ENCODE assay signal across 24 mouse cellular contexts in genomic region chr4:107056088-107056487, GRCm38 (mm10). TPM values are rescaled to one million over a fixed set of nuclear protein-coding genes. Genes with fewer than 3 reads are reported as not detected.
DNase-seq lines count a peak whose midpoint lies in the region; ATAC-seq and TF ChIP-seq lines count a peak whose summit lies in the region.
"Had no signal": no experiment of that assay in that cellular context is flagged by ENCODE, and none has a peak within 500 bp of the region (broad histone marks: within the 10 kb centered on the region; RNA-seq: fewer than 3 reads in every experiment).

No protein-coding gene starts in this region.

- no peak for ATAC-seq in kidney, embryonic 14.5 days (ENCODE audit: low FRiP score, low TSS enrichment)
- ATAC-seq in kidney, embryonic 15.5 days (replicated peaks; ENCODE audit: low FRiP score) = no peak
- no peak for ATAC-seq in liver, embryonic 12.5 days
- no peak for ATAC-seq in liver, embryonic 11.5 days (replicated peaks; ENCODE audit: low FRiP score)
- ATAC-seq: forebrain, embryonic 14.5 days; hindbrain, postnatal 0 days had no signal

- intact Hi-C loops in gastrocnemius, adult 2 months (cut with DNase I) = no loop called here

- DNase-seq in gastrocnemius, adult 2 months = peak; percentile 68
- no peak for DNase-seq in gastrocnemius, postnatal 25 days
- DNase-seq in liver, embryonic 11.5 days (ENCODE audit: low spot score) = no peak
- no peak for DNase-seq in thymus, postnatal 25 days
- DNase-seq: adrenal gland, adult 2 months; adrenal gland, postnatal 25 days; cerebellum, adult 18-20 months; cerebellum, adult 9-11 months; cerebellum, postnatal 36 days; gastrocnemius, postnatal 14 days; heart, postnatal 14 days had no signal

- H3K4me1 ChIP-seq in kidney, embryonic 14.5 days (ENCODE audit: control insufficient read depth, insufficient read depth, low read length) = no peaks in the 10 kb centered on the region
- no peaks in the 10 kb centered on the region for H3K4me1 ChIP-seq in kidney, embryonic 15.5 days
- H3K4me1 ChIP-seq in liver, embryonic 12.5 days = no peaks in the 10 kb centered on the region
- no peaks in the 10 kb centered on the region for H3K4me1 ChIP-seq in liver, embryonic 11.5 days (replicated peaks; ENCODE audit: control insufficient read depth, insufficient read depth, low read length)
- H3K4me1 ChIP-seq: embryonic facial prominence, embryonic 15.5 days; heart, embryonic 15.5 days had no signal

- H3K4me2 ChIP-seq in kidney, embryonic 14.5 days (replicated peaks; ENCODE audit: low read depth, low read length) = no peak overlapping the region
- H3K4me2 ChIP-seq in kidney, embryonic 15.5 days = no peak overlapping the region
- H3K4me2 ChIP-seq in liver, embryonic 12.5 days = no peak overlapping the region
- H3K4me2 ChIP-seq in liver, embryonic 11.5 days = no peak overlapping the region
- no peak overlapping the region for H3K4me2 ChIP-seq in myocyte (ENCODE audit: low read depth)
- H3K4me2 ChIP-seq: embryonic facial prominence, embryonic 15.5 days; heart, embryonic 15.5 days had no signal

- WGBS in kidney, embryonic 14.5 days = 79% methylated on average over 3 of the region's 3 CpGs
- WGBS in kidney, embryonic 15.5 days = 77% methylated on average over 3 of the region's 3 CpGs
- WGBS in liver, embryonic 12.5 days (ENCODE audit: insufficient replicate concordance) = 69% methylated on average over 3 of the region's 3 CpGs
- 89% methylated on average over 3 of the region's 3 CpGs for WGBS in liver, embryonic 11.5 days

- H3K27me3 ChIP-seq in kidney, embryonic 14.5 days (ENCODE audit: control insufficient read depth, insufficient read depth, low read length) = no peaks in the 10 kb centered on the region
- no peaks in the 10 kb centered on the region for H3K27me3 ChIP-seq in kidney, embryonic 15.5 days
- H3K27me3 ChIP-seq in liver, embryonic 12.5 days (replicated peaks) = no peaks in the 10 kb centered on the region
- no peaks in the 10 kb centered on the region for H3K27me3 ChIP-seq in liver, embryonic 11.5 days (replicated peaks; ENCODE audit: control insufficient read depth, insufficient read depth, low read length)
- H3K27me3 ChIP-seq in myocyte (ENCODE audit: control insufficient read depth, insufficient read depth, insufficient read length) = no peaks in the 10 kb centered on the region
- H3K27me3 ChIP-seq: embryonic facial prominence, embryonic 15.5 days; heart, embryonic 15.5 days had no signal

- TF ChIP-seq CTCF in gastrocnemius, adult 2 months (IDR thresholded peaks at IDR 0.05) = no peak

- H3K4me3 ChIP-seq in gastrocnemius, adult 2 months = no peak overlapping the region
- H3K4me3 ChIP-seq in kidney, embryonic 14.5 days (ENCODE audit: low read length) = no peak overlapping the region
- H3K4me3 ChIP-seq in kidney, embryonic 15.5 days (replicated peaks) = no peak overlapping the region
- H3K4me3 ChIP-seq in liver, embryonic 12.5 days = no peak overlapping the region
- no peak overlapping the region for H3K4me3 ChIP-seq in liver, embryonic 11.5 days (ENCODE audit: low read depth, low read length)
- H3K4me3 ChIP-seq in myocyte = no peak overlapping the region
- H3K4me3 ChIP-seq: embryonic facial prominence, embryonic 15.5 days; erythroblast, embryonic 14.5 days; forebrain, embryonic 10.5 days; heart, embryonic 15.5 days; hindbrain, embryonic 10.5 days had no signal

- peak overlapping the region; percentile 70 for H3K27ac ChIP-seq in gastrocnemius, adult 2 months
- 0 out of 2 replicates have a peak overlapping the region, but pooled peaks have one; percentile 11 for H3K27ac ChIP-seq in kidney, embryonic 14.5 days (ENCODE audit: low read depth, low read length)
- H3K27ac ChIP-seq in kidney, embryonic 15.5 days = no peak overlapping the region
- H3K27ac ChIP-seq in liver, embryonic 12.5 days = peak overlapping the region; percentile 19
- no peak overlapping the region for H3K27ac ChIP-seq in liver, embryonic 11.5 days (ENCODE audit: low read depth, low read length)
- H3K27ac ChIP-seq: embryonic facial prominence, embryonic 15.5 days; forebrain, embryonic 10.5 days; heart, embryonic 15.5 days; hindbrain, embryonic 10.5 days; hindbrain, postnatal 0 days had no signal

- TF ChIP-seq POLR2A in myocyte (IDR thresholded peaks at IDR 0.05; ENCODE audit: insufficient read length, low read depth) = no peak

- H3K36me3 ChIP-seq in kidney, embryonic 14.5 days (ENCODE audit: control insufficient read depth, insufficient read depth, low read length) = peaks cover 56% of the 10 kb centered on the region
- peaks cover 60% of the 10 kb centered on the region for H3K36me3 ChIP-seq in kidney, embryonic 15.5 days
- peaks cover 62% of the 10 kb centered on the region for H3K36me3 ChIP-seq in liver, embryonic 12.5 days
- peaks cover 23% of the 10 kb centered on the region for H3K36me3 ChIP-seq in liver, embryonic 11.5 days (ENCODE audit: control insufficient read depth, insufficient read depth, low read length)
- peaks cover 9% of the 10 kb centered on the region for H3K36me3 ChIP-seq in myocyte (ENCODE audit: control insufficient read depth, insufficient read depth)

- H3ac ChIP-seq in myocyte (ENCODE audit: control insufficient read depth, insufficient read length) = no peak overlapping the region

- no peaks in the 10 kb centered on the region for H3K9me3 ChIP-seq in kidney, embryonic 14.5 days (ENCODE audit: control insufficient read depth, low read length)
- no peaks in the 10 kb centered on the region for H3K9me3 ChIP-seq in kidney, embryonic 15.5 days (replicated peaks)
- H3K9me3 ChIP-seq in liver, embryonic 12.5 days (replicated peaks) = no peaks in the 10 kb centered on the region
- H3K9me3 ChIP-seq in liver, embryonic 11.5 days (ENCODE audit: control insufficient read depth, low read length) = no peaks in the 10 kb centered on the region
- H3K9me3 ChIP-seq: embryonic facial prominence, embryonic 15.5 days; forebrain, embryonic 10.5 days; heart, embryonic 15.5 days; hindbrain, embryonic 10.5 days had no signal

- H3K79me2 ChIP-seq in myocyte (ENCODE audit: control insufficient read depth, insufficient read depth) = no peaks in the 10 kb centered on the region

- H3K9ac ChIP-seq in kidney, embryonic 14.5 days (ENCODE audit: low read depth, low read length) = no peak overlapping the region
- H3K9ac ChIP-seq in kidney, embryonic 15.5 days = no peak overlapping the region
- H3K9ac ChIP-seq in liver, embryonic 12.5 days = no peak overlapping the region
- no peak overlapping the region for H3K9ac ChIP-seq in liver, embryonic 11.5 days (ENCODE audit: low read depth, low read length)
- H3K9ac ChIP-seq: embryonic facial prominence, embryonic 15.5 days; heart, embryonic 15.5 days had no signal

TF ChIP-seq in myocyte, 11 proteins besides CTCF, POLR2A, EP300 and RAD21:
- peak; percentile 67 to 92 (median 86) for TF ChIP-seq MYOD1 (IDR thresholded peaks at IDR 0.05; ENCODE audit: control insufficient read depth in 1 of 3, insufficient read length in 2 of 3, low read depth in 2 of 3)
- peak in 1 of 3 experiments; percentile 26 for TF ChIP-seq MYOG (IDR thresholded peaks at IDR 0.05; ENCODE audit: control insufficient read depth in 1 of 3, insufficient read depth in 1 of 3, insufficient read length in 2 of 3, low read depth in 2 of 3)
- TF ChIP-seq E2F4 (IDR thresholded peaks at IDR 0.05; ENCODE audit: insufficient read depth) = no peak
- no peak for TF ChIP-seq POLR2AphosphoS2 (IDR thresholded peaks at IDR 0.05; ENCODE audit: insufficient read length, low read depth)
TF ChIP-seq in myocyte: peak in this region for 2.

RNA-seq across cellular contexts. Expression of gene Mrpl37, which starts 10.6 kb away (rescaled TPM):
- total RNA-seq in gastrocnemius, adult 2 months (2021) = 10 to 100 TPM; 80.8 to 97.5 TPM
- 10 to 100 TPM; 82.0 to 95.5 TPM for total RNA-seq in gastrocnemius, postnatal 25 days (2021)
- polyA plus RNA-seq in kidney, embryonic 14.5 days (2014; fragmentation: Nextera tagmentation; extraction: Ambion mirVana) = 108 and 125 TPM in 2 replicates
- 108 TPM in 2 replicates for polyA plus RNA-seq in kidney, embryonic 15.5 days (2015; fragmentation: Nextera tagmentation; extraction: Ambion mirVana)
- polyA plus RNA-seq in liver, embryonic 12.5 days (2016; fragmentation: Nextera tagmentation; extraction: Ambion mirVana) = 77.0 and 79.9 TPM in 2 replicates
- 122 and 128 TPM in 2 replicates for polyA plus RNA-seq in liver, embryonic 11.5 days (2014; fragmentation: Nextera tagmentation; extraction: Ambion mirVana)
- 87.5 TPM for polyA plus RNA-seq in myocyte (2012; fragmentation: generic; extraction: Trizol)

RNA-seq across cellular contexts. Expression of gene Cyb5rl, which starts 10.7 kb away (rescaled TPM):
- total RNA-seq in gastrocnemius, adult 2 months (2021) = 10 to 100 TPM; 16.3 to 20.1 TPM
- total RNA-seq in gastrocnemius, postnatal 25 days (2021) = 10 to 100 TPM; 16.8 to 18.0 TPM
- polyA plus RNA-seq in kidney, embryonic 14.5 days (2014; fragmentation: Nextera tagmentation; extraction: Ambion mirVana) = 5.5 and 7.7 TPM in 2 replicates
- 11.1 and 12.1 TPM in 2 replicates for polyA plus RNA-seq in kidney, embryonic 15.5 days (2015; fragmentation: Nextera tagmentation; extraction: Ambion mirVana)
- 3.9 and 4.1 TPM in 2 replicates for polyA plus RNA-seq in liver, embryonic 12.5 days (2016; fragmentation: Nextera tagmentation; extraction: Ambion mirVana)
- polyA plus RNA-seq in liver, embryonic 11.5 days (2014; fragmentation: Nextera tagmentation; extraction: Ambion mirVana) = 5.7 and 5.9 TPM in 2 replicates
- polyA plus RNA-seq in myocyte (2012; fragmentation: generic; extraction: Trizol) = 9.1 TPM

RNA-seq across cellular contexts. Expression of gene Cdcp2, which starts 40.6 kb away (rescaled TPM):
- total RNA-seq in gastrocnemius, adult 2 months (2021) = not detected
- total RNA-seq in gastrocnemius, postnatal 25 days (2021) = not detected
- 0.12 TPM in 1 of 2 replicates, not detected in the other for polyA plus RNA-seq in kidney, embryonic 14.5 days (2014; fragmentation: Nextera tagmentation; extraction: Ambion mirVana)
- polyA plus RNA-seq in kidney, embryonic 15.5 days (2015; fragmentation: Nextera tagmentation; extraction: Ambion mirVana) = 0.08 and 0.12 TPM in 2 replicates
- polyA plus RNA-seq in liver, embryonic 12.5 days (2016; fragmentation: Nextera tagmentation; extraction: Ambion mirVana) = not detected in 2 replicates
- not detected in 2 replicates for polyA plus RNA-seq in liver, embryonic 11.5 days (2014; fragmentation: Nextera tagmentation; extraction: Ambion mirVana)
- not detected for polyA plus RNA-seq in myocyte (2012; fragmentation: generic; extraction: Trizol)
- total RNA-seq: adrenal gland, adult 2 months; adrenal gland, postnatal 25 days; gastrocnemius, postnatal 14 days; granulocyte monocyte progenitor cell, adult 5-6 weeks; heart, postnatal 14 days had no signal
- polyA plus RNA-seq: embryonic facial prominence, embryonic 15.5 days; forebrain, embryonic 14.5 days; heart, embryonic 15.5 days; intestine, embryonic 14.5 days had no signal

Comparison
In these comparisons a context has a peak if more than half of its experiments do, and no peak if none do; other contexts are left out.
1. H3K27ac ChIP-seq: peak in gastrocnemius, adult 2 months (single experiment), kidney, embryonic 14.5 days (single experiment) and liver, embryonic 12.5 days (single experiment); none in kidney, embryonic 15.5 days (single experiment) and liver, embryonic 11.5 days (single experiment).